Mouse (Mus musculus) adrenal gland, adult 2 months (tissue): ENCODE data around the gene Sla2. TPM values are rescaled to one million over a fixed set of nuclear protein-coding genes. Genes with fewer than 3 reads are reported as not detected.
"Not testable (repeated sequence)": the region's sequence is repeated elsewhere in the genome, so short reads cannot be mapped to it uniquely, and the experiment has no call there.

Experiments used
- DNase-seq: peaks from one replicate; pipeline ENCODE4 v3.0.0; 2021
- polyA plus RNA-seq: library from polyadenylated mRNA; depleted of rRNA; stranded (reverse); fragments of >200 nt; gene quantifications from 2 replicates; pipeline ENCODE4 v1.2.3, GENCODE M21; 2012
- total RNA-seq, 2 experiments: library from RNA; stranded (reverse); gene quantifications; 2 replicates each; pipeline ENCODE4 v1.2.3; 2021

Gene Sla2
- total and polyA plus RNA-seq, 3 experiments: 0.09 TPM; not detected in 2

GRCm38 (mm10) chr2:156864481-156864880, 22.5 kb downstream of the Sla2 start:
- DNase-seq: peak; percentile 38

GRCm38 (mm10) chr2:156863487-156864160, 23.4 kb downstream of the Sla2 start:
- DNase-seq: peak; percentile 91

- DNase-seq: peak; percentile 99
Observed at GRCm38 (mm10) chr2:156862772-156863486, 24.1 kb downstream of the Sla2 start, which contains the start of gene Rab5if. Gene Rab5if, plus strand, starts transcription at chr2:156863128.

GRCm38 (mm10) chr2:156862041-156862717, 24.8 kb downstream of the Sla2 start:
- peak; percentile 65 for DNase-seq

- DNase-seq: no peak
Observed at GRCm38 (mm10) chr2:156858671-156859070, 28.3 kb downstream of the Sla2 start.

- DNase-seq: no peak
Observed at GRCm38 (mm10) chr2:156857835-156858234, 29.2 kb downstream of the Sla2 start, which contains the start of gene 4930518I15Rik. Gene 4930518I15Rik, minus strand, starts transcription at chr2:156857946.

- no peak for DNase-seq
Observed at GRCm38 (mm10) chr2:156857385-156857791, 29.6 kb downstream of the Sla2 start.

- DNase-seq: no peak
Observed at GRCm38 (mm10) chr2:156856311-156856710, 30.7 kb downstream of the Sla2 start.

- peak; percentile 41 for DNase-seq
Observed at GRCm38 (mm10) chr2:156853999-156854771, 32.8 kb downstream of the Sla2 start.

- DNase-seq: not testable (repeated sequence)
Observed at GRCm38 (mm10) chr2:156853584-156853983, 33.4 kb downstream of the Sla2 start.

- no peak for DNase-seq
Observed at GRCm38 (mm10) chr2:156850505-156850904, 36.5 kb downstream of the Sla2 start.

- no peak for DNase-seq
Observed at GRCm38 (mm10) chr2:156848526-156849182, 38.3 kb downstream of the Sla2 start.

GRCm38 (mm10) chr2:156847653-156848052, 39.3 kb downstream of the Sla2 start:
- no peak for DNase-seq

GRCm38 (mm10) chr2:156844715-156845114, 42.3 kb downstream of the Sla2 start:
- no peak for DNase-seq

GRCm38 (mm10) chr2:156843331-156843730, 43.7 kb downstream of the Sla2 start:
- no peak for DNase-seq

- DNase-seq: no peak
Observed at GRCm38 (mm10) chr2:156842711-156843110, 44.3 kb downstream of the Sla2 start.

- DNase-seq: peak; percentile 75
Observed at GRCm38 (mm10) chr2:156841841-156842706, 44.9 kb downstream of the Sla2 start.

GRCm38 (mm10) chr2:156841028-156841840, 45.8 kb downstream of the Sla2 start:
- peak; percentile 71 for DNase-seq

- peak; percentile 50 for DNase-seq
Observed at GRCm38 (mm10) chr2:156840301-156841027, 46.5 kb downstream of the Sla2 start.
